Mouse (Mus musculus): ENCODE results near the gene Rap1gap2.

Rap1gap2 gene

DNA sequence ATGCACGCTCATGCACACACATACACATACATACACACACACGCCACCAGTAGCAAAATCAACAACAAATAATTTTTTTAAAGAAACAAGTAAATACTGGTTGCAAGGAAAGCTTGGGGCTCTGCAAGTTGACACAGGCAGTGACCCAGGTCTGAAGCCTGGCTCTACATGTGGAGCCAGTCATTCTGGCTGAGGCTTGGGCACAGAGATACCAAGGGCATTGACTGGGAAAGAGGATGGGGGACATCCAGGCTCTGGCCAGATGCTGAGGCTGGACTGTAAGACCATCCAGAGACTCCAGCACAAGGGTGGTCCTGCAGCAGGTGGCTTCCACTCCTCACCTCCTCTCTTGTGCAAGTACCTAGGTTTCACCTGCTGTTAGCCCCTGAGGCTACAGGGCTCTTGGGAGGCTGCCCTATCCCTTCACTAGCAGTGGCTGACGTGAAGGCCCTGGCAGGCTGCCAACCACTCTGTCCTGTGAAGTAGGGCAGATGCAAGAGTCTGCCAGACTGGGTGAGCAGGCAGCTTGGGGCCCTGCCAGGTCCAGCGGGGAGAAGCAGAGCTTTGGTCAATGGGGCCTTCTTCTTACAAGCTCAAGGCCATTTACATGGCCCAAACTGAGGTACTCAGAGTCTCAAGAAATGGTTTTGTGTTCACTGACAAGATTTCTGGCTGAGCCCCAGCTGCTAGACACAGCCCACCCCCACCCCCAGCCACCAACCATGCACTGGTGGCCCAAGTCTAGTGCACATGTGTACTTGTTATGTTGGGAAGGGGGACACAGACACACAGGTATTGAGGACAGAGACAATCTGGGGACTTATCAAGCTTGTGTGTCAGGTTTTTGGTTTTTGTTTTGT, 201.9 kb downstream of the Rap1gap2 start:
- peak; percentile 97 for DNase-seq

GRCm38 (mm10) chr11:74405201-74405600, 205.5 kb downstream of the Rap1gap2 start:
- no peak for DNase-seq

GRCm38 (mm10) chr11:74404216-74404615, 206.5 kb downstream of the Rap1gap2 start:
- no peak for DNase-seq

DNA sequence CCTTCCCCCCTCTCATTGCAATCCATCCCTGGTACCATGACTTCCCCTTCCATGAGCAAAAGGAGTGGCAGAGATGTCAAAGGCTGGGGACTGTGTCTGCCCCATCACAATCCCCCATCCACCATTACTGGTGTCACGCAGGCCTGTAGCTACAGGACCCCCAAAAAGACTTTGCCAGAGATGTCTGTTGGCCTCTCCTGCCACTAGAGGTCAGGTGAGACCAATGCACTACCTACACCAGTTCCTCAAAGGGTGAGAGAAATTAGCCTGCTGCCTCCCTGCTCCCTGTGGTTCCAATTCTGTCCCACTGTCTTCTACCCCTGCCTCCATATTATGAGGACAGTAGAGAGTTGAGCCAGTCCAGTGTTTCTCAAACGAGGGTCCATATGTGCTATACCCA, 208.6 kb downstream of the Rap1gap2 start:
- peak; percentile 55 for DNase-seq

DNA sequence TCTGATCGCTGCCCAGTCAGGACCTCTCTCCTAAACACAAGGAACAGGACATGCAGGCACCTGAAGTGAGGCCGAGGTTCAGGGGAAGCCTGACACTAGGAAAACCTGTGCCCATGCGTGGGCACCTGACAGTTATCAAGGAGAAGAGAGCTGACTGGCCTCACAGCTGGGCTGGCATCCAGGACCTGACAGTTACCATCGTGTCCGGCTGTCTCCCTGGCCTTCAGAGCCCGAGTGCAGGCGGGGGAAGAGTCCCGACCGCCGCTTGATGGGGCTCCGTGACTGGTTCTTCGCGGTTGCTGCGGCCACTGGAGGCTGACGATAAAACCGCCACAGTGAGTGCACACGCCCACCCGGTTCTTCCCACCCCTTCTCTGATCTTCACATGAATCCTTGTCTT, 215.1 kb downstream of the Rap1gap2 start:
- DNase-seq = peak; percentile 10

GRCm38 (mm10) chr11:74393489-74393888, 217.2 kb downstream of the Rap1gap2 start:
- DNase-seq = peak; percentile 82

GRCm38 (mm10) chr11:74392903-74393302, 217.8 kb downstream of the Rap1gap2 start:
- DNase-seq = no peak

DNA sequence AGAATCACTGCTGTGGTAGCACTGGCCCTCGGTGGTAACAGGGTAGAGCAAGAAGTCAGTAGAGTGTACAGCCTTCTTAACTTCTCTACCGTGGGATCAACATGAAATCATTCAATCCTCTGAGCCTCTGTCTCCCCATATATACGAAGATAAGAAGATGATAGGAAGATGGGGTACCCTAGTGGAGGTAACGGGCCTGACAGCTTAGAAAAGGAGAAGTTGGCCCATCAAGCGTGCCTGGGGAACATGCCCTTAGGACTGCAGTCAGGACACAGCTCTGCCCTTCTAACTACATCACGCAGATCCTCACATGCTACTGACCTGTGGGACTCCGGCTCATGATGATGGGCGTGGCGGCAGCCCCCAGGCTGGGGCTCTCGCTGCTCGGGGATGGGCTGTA, 218.8 kb downstream of the Rap1gap2 start:
- no peak for DNase-seq

DNA sequence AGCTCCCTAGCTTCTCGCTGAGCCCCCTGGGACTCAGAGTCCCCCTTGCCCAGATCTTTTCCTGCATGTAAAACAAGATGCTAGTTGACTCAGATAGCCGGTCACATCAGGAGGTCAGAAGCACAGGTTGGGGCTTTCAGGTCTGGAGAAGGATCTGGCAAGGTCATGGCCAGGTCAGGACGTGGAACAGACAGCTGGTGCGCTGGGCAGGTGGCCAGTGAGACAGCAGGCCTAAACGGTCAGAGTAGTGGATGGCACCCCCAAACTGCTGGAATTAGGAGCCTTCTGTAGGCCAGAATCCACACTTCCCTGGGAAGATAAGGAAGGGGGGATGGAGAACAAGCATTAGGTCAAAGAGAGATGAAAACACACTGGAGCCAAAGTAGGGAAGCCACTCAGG, 223.5 kb downstream of the Rap1gap2 start:
- no peak for DNase-seq

GRCm38 (mm10) chr11:74385674-74386073, 225.0 kb downstream of the Rap1gap2 start:
- no peak for DNase-seq

- DNase-seq = no peak
Observed at GRCm38 (mm10) chr11:74379166-74379873, 231.4 kb downstream of the Rap1gap2 start.

DNA sequence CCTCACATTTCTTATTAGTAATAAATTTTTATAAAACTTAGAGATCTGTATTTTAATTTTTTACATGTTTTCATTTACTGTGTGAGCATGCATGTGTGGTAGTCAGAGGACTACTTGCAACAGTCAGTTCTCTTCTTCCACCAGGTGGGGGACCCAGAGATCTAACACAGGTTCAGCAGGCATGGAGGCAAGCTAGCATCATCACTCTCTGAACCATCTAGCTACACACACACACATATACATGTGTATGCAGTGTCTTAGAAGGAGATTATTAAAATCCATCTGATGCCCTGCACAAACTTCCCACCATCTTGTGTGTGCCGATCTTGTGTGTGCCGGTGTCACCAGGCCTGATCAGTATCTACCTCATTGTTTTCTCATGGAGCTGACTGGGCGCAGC, 233.9 kb downstream of the Rap1gap2 start:
- peak; percentile 74 for DNase-seq

GRCm38 (mm10) chr11:74371393-74372100, 239.2 kb downstream of the Rap1gap2 start:
- peak; percentile 85 for DNase-seq

DNA sequence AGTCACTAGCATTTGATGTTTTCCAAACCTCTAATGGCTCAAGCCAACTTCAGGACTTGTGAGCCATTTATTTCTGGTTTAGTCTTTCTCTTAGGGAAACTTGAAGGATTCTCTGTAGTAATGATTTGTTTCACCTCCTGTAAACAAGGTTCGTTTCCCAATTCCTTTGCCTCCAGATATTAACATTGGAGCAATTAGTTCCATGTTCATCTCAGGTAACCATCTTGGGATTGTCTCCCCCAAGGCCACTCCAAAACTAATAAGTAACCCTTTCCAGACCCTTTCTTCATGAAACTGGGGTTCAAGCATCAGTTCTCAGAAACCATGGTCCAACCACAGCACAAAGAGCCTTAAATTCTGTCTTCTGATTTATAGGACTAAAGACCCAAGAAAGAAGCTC, 248.9 kb downstream of the Rap1gap2 start, which contains the start of gene Olfr412:
Olfr412 (plus strand) TSS at position 301 of the 400 bp plus-strand sequence.
- DNase-seq = no peak

DNA sequence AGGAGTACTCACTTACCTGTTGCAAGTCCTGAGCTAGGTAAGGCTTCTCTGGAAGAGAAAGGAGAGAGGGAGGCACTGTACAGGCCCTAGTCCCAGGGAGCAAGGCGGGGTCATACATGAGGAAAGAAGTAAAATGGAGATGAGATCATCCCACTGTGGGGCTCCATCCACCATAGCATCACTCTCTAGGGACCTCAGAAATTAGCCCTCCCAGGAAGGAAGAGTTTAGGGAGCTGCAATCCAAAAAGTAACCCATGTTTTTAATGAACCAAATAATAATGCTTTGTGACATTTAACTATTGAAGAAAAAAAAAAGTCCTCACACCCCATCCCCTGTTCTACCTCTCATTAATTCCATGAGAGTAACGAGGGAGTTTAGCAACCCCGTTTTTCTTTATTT, 258.2 kb downstream of the Rap1gap2 start, which contains the start of gene Olfr411:
Olfr411 (minus strand) TSS at position 101 of the 400 bp plus-strand sequence.
- DNase-seq = no peak

DNA sequence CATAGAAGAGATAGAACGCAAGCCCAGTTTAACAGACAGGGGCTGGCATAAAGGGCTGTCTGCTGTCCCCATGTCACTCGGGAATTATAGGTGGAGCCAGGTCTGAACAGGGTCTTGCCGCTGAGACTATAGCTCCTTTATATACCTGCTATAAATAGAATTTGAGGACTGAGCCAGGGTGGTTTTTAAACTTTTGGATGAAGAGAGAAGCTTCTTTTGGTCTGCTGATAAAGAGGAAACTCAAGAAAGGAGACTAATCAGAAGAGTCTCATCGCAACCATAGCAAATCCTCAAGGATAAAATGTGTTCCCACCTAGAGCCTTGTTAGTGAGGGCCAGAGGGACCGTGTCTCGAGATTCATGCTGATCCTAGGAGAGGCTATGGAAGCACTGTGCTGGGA, 272.8 kb downstream of the Rap1gap2 start, which contains the start of gene Olfr410:
Olfr410 (minus strand) TSS at position 101 of the 400 bp plus-strand sequence.
- DNase-seq = no peak

Data from retina, postnatal 1 day (tissue).